Mouse (Mus musculus) left cerebral cortex, postnatal 25 days (tissue): ENCODE measurements at regions not wholly inside any gene's neighbourhood (a gene's known extent, or its start where the extent isn't known, plus 50 kb on each side); places are given as distances from the start of the nearest gene placed in this dataset.

Source experiments
- DNase-seq, 2 experiments: peaks; one replicate each; pipeline ENCODE4 v3.0.0; 2022; ENCODE audit warnings: low spot score in 2 of 2, mixed read lengths in 1 of 2
- intact Hi-C: fragments of 180-260 bp; cut with DNase I; formaldehyde crosslinking; loops from one replicate; pipeline ENCODE4 v1.15.1; 2025

DNA sequence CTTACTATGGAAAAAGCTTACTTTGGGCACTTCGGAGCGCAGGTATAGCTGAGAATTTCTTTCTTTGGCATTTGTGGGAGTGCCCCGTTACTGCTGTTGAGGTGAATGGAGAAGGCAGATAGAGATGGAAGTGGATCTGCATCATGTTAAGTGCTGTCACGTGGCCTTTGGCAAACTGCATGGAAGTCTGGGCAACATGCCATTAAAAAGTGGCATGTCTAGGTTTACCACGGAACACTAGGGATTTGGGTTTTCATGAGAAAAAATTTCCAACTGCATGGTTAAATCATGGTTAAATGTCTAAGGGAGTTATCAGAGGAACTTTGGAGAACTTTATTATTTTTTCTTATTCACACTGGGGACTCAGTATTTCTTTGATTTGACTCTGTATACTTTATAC is 102.0 kb upstream of the Mmadhc start:
- intact Hi-C loops: no loop called here

DNA sequence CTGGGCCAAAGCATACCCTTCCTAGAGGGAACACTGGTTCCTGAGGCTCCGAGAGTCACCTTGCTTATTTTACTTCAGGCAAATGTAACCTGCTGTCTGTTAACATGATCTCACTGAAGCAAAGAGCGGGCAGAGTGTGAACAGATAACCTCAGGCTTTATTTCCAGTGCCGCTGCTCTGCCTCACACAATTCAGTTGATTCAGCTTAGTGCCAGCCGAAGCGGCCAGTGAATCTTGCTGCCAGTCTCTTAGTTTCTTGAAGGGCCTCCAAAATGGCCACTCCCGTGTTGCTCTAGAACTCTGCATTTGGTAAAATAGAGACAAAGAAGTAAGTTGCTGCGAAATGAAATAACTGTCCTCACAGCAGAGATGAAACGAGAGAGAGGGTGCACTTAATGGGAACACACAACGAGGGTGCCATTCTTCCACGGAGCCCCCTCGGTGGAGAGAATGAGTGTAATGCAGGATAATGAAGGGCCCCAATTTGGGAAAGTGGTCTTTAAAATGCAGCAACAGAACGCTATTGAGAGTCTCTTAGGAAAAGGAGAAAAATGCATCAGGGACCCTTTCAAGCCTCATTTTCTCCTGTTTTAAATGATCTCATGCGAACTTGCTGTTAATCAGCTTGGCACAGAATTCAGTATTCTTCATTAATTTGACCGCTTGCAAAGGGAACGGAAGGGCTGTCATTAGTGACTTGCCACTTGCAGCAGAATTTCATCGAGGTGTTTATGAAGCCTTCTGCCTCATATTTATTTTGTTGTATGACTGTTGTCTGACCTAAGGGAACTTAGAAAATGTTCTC is 81.2 kb upstream of the Mmadhc start:
- DNase-seq: no peak
- intact Hi-C loops: no loop called here

More for the DNA sequence above, 102.0 kb upstream of the Mmadhc start:
- DNase-seq: no peak

DNA sequence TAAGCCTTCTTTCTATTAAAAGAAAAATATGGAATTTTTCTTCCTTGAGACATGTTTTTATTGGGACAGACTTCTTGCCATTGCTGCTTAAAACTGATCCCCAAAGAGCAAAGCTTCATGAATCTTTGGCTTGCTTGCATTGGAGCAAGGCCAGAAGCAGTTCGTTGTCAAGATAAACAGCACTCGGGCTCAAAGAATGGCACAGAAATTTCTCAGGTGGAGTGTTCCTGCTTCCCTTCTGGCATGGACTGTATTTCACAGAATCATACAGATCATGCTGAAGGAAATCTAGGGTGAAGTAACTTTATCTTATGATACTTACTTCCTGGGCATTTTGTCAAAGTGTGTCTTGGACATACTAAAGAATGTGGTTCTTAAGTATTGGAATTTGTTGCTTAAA is 77.0 kb upstream of the Mmadhc start:
- no peak for DNase-seq
- intact Hi-C loops: no loop called here

- no peak for DNase-seq
- intact Hi-C loops: no loop called here
Observed at GRCm38 (mm10) chr2:50373006-50373405, 76.4 kb upstream of the Mmadhc start.

DNA sequence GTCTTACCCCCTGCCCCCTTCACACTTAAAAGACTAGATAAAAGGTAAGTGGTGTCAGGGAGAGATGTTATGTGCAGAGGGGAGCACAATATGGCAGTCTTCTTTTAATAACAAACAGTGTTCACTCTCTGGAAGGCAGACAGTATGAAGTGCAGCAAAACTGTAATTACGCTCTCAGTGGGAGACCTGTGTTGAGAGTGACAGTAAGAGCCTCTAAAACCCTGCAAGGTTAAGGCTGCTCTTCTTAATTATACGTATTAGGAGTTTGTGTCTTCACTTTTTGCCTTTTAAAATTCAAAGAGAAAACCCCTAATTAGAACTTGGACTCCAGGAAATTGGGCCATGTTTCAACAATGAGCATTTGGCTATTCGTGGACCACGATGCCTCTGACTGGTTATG is 72.2 kb upstream of the Mmadhc start:
- no peak for DNase-seq
- intact Hi-C loops: no loop called here

GRCm38 (mm10) chr2:50368351-50368750 is 71.8 kb upstream of the Mmadhc start:
- intact Hi-C loops: no loop called here

GRCm38 (mm10) chr2:50365221-50365620 is 68.6 kb upstream of the Mmadhc start:
- intact Hi-C loops: no loop called here
- DNase-seq: no peak

More at GRCm38 (mm10) chr2:50368351-50368750, 71.8 kb upstream of the Mmadhc start:
- DNase-seq: no peak

DNA sequence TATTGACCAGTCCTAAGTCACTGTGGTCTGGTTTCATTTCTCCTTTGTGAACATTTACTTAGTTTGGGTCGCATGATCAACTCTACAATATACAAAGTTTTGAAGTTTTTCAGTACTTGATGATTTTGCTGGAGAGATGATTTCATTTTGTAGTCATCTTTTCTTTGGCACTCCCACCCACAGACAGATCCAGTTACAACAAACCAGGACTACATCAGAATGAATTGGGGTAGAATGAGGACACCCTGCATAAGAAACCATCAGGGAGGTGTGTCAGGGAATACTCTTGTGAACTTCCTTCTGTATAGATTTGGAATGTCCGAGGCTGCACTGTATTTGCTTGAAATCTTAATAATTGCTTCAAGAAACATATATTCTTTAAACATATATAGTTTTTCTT is 59.5 kb upstream of the Mmadhc start:
- intact Hi-C loops: no loop called here
- no peak for DNase-seq

DNA sequence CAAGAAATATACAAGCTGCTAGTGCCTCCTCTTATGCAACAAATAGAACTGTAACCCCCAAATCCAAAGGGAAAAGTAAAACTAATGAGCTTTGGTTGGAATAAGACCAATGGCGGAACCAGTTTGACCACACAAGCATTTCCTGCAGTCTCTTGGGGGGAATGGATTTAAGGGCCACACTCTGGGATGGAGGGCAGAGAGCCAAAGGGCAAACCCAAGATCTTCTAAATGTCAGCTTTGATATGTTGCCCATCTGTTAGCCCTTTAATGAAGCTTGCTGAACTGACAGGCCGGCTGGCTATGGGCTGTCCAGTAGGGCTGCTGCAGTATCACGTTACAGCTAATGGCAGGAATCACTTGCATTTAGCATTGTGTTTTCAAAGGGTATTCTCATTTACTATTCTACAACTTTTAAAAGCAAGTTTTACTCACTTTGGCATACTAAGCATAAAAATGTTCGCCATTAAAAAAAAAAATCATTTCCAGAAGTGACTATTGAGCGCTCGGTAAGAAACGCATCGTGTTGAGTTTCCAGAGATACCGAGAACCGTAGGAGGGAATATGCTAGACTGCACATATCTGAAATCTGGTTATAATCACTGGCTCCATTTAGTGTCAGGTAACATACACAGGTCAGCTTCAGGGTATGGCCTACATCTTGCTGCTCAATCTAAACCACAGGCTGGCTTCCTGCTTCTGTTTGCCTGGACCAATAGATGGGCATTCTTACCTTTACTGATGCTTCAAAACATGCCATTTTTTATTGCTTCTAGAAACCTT is 51.1 kb upstream of the Mmadhc start:
- intact Hi-C loops: no loop called here
- DNase-seq: no peak
